Comparison of ENCODE assay signal across 8 mouse cellular contexts in the genomic region with DNA sequence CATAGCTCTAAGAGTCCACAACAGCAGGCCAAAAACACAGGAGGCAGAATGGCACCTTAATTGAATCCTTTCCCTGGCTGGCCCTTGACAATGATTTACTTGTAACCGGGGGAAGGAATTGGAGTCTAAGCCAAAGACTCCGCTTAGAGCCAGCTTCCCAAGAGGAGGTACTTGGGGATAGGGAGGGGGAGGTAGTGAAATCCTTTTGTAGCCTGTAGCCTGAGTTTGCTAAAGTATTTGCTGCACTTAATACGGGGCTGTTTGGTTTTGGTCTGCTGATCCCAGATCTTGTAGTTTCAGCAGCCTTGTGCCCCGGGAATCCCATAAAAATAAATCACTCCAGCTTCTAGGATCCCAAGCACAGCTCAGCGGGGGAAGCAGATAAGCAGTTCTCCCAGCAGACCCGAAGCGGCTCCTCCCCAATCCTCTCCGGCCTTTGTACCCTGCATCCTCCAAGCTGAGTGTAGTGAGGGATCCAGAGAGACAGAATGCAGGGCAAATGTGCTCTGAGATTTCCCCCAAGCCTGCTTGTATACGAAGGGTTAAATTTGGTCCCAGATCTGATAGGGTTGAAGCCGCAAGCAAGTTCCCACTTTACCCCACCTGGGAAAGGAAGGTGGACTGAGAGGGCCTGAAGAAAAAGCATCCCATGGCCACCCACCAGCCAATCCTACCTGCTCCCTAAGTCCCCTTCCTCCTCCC. TPM values are rescaled to one million over a fixed set of nuclear protein-coding genes. Genes with fewer than 3 reads are reported as not detected.
DNase-seq lines count a peak whose midpoint lies in the region; ATAC-seq and TF ChIP-seq lines count a peak whose summit lies in the region.

No protein-coding gene starts in this region.

- TF ChIP-seq CTCF in heart, adult 2 months (IDR thresholded peaks at IDR 0.05): no peak

- H3K9ac ChIP-seq in heart, adult 2 months (ENCODE audit: low read depth, low read length): peak overlapping the region; percentile 92
- peak overlapping the region; percentile 57 for H3K9ac ChIP-seq in limb, embryonic 14.5 days (ENCODE audit: low read depth, low read length, severe bottlenecking)

- TF ChIP-seq EP300 in heart, adult 2 months (IDR thresholded peaks at IDR 0.05; ENCODE audit: insufficient read depth, low read depth, low read length): no peak

- no peaks in the 10 kb centered on the region for H3K9me3 ChIP-seq in limb, embryonic 14.5 days (ENCODE audit: control insufficient read depth, low read length)

- intact Hi-C loops in heart, postnatal 25 days (cut with DNase I): loop anchor here (5.0 kb wide), 5 partner anchors 60 to 725 kb away; no protein-coding TSS in a partner anchor
- intact Hi-C loops in heart, adult 2 months (cut with DNase I): loop anchor here (5.0 to 10.0 kb wide), 2 partner anchors 70 to 273 kb away; no protein-coding TSS in a partner anchor

- 27% methylated on average over 10 of the region's 10 CpGs for WGBS in heart, adult 2 months
- WGBS in limb, embryonic 14.5 days: 1% methylated on average over 10 of the region's 10 CpGs

- peak overlapping the region; percentile 100 for H3K4me2 ChIP-seq in limb, embryonic 14.5 days (replicated peaks; ENCODE audit: low read depth, low read length, severe bottlenecking)

- H3K79me2 ChIP-seq in heart, adult 2 months (replicated peaks; ENCODE audit: control insufficient read depth, insufficient read depth, low read length): no peaks in the 10 kb centered on the region

- H3K4me1 ChIP-seq in heart, adult 2 months (ENCODE audit: control insufficient read depth, insufficient read depth, low read length): peaks cover 1% of the 10 kb centered on the region; the same call in 1 of the 2 replicates
- peaks cover 8% of the 10 kb centered on the region for H3K4me1 ChIP-seq in limb, embryonic 14.5 days (ENCODE audit: control insufficient read depth, insufficient read depth, low read length)

- H3K4me3 ChIP-seq in heart, adult 2 months: peak overlapping the region; percentile 80
- peak overlapping the region; percentile 72 for H3K4me3 ChIP-seq in limb, embryonic 14.5 days (replicated peaks; ENCODE audit: low read length)

- no peak for ATAC-seq in limb, embryonic 14.5 days (ENCODE audit: low FRiP score, low read depth)
- ATAC-seq in megakaryocyte progenitor cell, adult 5-6 weeks (replicated peaks; ENCODE audit: poor library complexity): no peak

- peaks cover 6% of the 10 kb centered on the region; the same call in 1 of the 2 replicates for H3K36me3 ChIP-seq in heart, adult 2 months (ENCODE audit: control insufficient read depth, insufficient read depth, low read length)
- H3K36me3 ChIP-seq in limb, embryonic 14.5 days (ENCODE audit: control insufficient read depth, insufficient read depth, low read length): no peaks in the 10 kb centered on the region

- TF ChIP-seq POLR2A in heart, adult 2 months (IDR thresholded peaks at IDR 0.05; ENCODE audit: insufficient read depth, low read depth, low read length): no peak
- TF ChIP-seq POLR2A in limb, embryonic 14.5 days (IDR thresholded peaks at IDR 0.05; ENCODE audit: borderline replicate concordance, extremely low read depth, insufficient read depth, insufficient read length): no peak

- H3K27ac ChIP-seq in heart, adult 2 months: peak overlapping the region; percentile 93
- peak overlapping the region; percentile 67 for H3K27ac ChIP-seq in limb, embryonic 14.5 days (replicated peaks; ENCODE audit: low read depth, low read length)

- DNase-seq in heart, adult 11 months: peak; percentile 95
- no peak for DNase-seq in heart, postnatal 25 days (ENCODE audit: low spot score)
- DNase-seq in cerebellum, adult 9-11 months: peak; percentile 6
- peak; percentile 32 to 48 for DNase-seq in heart, adult 2 months
- DNase-seq in kidney, adult 18-20 months: peak; percentile 77
- peak; percentile 45 for DNase-seq in limb, embryonic 14.5 days (ENCODE audit: low spot score)
- peak; percentile 49 for DNase-seq in neural tube, embryonic 10.5 days (ENCODE audit: extremely low spot score, low spot score)

- H3K27me3 ChIP-seq in heart, adult 2 months (ENCODE audit: control insufficient read depth, insufficient read depth, low read length): no peaks in the 10 kb centered on the region
- H3K27me3 ChIP-seq in limb, embryonic 14.5 days (ENCODE audit: control insufficient read depth, insufficient read depth, low read length): no peaks in the 10 kb centered on the region

RNA-seq across cellular contexts. Expression of gene Fam84b, which starts 31.3 kb away (rescaled TPM):
- total RNA-seq in heart, postnatal 25 days (2021): 10 to 100 TPM in 1 of 2 experiments, 1 to 10 TPM in 1; 8.6 to 10.5 TPM
- total RNA-seq in heart, adult 2 months (2021): 1 to 10 TPM; 4.7 to 6.6 TPM
- polyA plus RNA-seq in heart, adult 2 months (2012; rRNA removed): 3.9 and 6.9 TPM in 2 replicates
- polyA plus RNA-seq in limb, embryonic 14.5 days (2012; rRNA removed): 5.4 and 6.0 TPM in 2 replicates
- polyA plus RNA-seq in limb, embryonic 14.5 days (2014; fragmentation: Nextera tagmentation; extraction: Ambion mirVana): 9.7 and 10.2 TPM in 2 replicates
- 7.3 and 10.3 TPM in 2 replicates for total RNA-seq in megakaryocyte progenitor cell, adult 5-6 weeks (2015)
- total RNA-seq in megakaryocyte progenitor cell, adult 5-6 weeks (2017): 7.5 and 9.2 TPM in 2 replicates
